Mouse (Mus musculus) megakaryocyte, embryonic 14.5 days (primary cell): ENCODE results near the gene Izumo4.

Source experiments
- FLI1 ChIP-seq: IDR thresholded peaks from 2 replicates; pipeline ENCODE4 v1.6.1; 2012; ENCODE audit warnings: low read length, inconsistent platforms, mixed read lengths
- GATA1 ChIP-seq: IDR thresholded peaks from 3 replicates; pipeline ENCODE4 v1.6.1; 2012; ENCODE audit warnings: mixed read lengths, low read length, inconsistent platforms, borderline replicate concordance

- TF ChIP-seq GATA1 (no peak), FLI1 (no peak)
Observed at GRCm38 (mm10) chr10:80656130-80656862, 45.7 kb upstream of the Izumo4 start.
